Mouse (Mus musculus): Measurements from ENCODE around the gene Vmn2r8. TPM values are rescaled to one million over a fixed set of nuclear protein-coding genes. Genes with fewer than 3 reads are reported as not detected.

The Vmn2r8 gene
- polyA plus RNA-seq (2012; rRNA removed), result not detected in 2 replicates

GRCm38 (mm10) chr5:108808750-108809149 lies at the start of gene Vmn2r8:
Vmn2r8 (minus strand) TSS chr5:108808850.

GRCm38 (mm10) chr5:108852501-108852900 lies 43.9 kb upstream of the Vmn2r8 start, which contains the start of gene Vmn2r9:
Vmn2r9 (minus strand) TSS chr5:108852601.

DNA sequence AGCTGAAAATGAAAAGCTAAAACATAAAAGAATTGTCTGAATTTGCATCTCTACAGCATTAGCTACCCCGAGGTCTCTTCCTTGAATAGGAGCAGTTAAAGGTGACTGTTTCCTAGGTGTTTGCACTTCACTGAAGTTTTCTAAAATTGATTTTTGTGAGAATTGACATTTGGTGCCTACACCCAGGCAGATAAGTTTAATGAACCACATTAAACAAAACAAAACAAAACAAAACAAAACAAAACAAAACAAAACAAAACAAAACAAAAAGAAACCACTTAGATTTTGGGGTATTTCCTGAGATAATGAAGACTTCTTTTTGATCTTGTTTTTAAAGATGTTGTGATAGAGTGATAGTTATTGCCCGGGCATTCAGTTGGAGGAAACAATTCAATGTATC lies 13.4 kb downstream of the Vmn2r8 start, which contains the start of gene Tmed11:
TSS of gene Tmed11 (minus strand) at position 101 of the 400 bp plus-strand sequence.

DNA sequence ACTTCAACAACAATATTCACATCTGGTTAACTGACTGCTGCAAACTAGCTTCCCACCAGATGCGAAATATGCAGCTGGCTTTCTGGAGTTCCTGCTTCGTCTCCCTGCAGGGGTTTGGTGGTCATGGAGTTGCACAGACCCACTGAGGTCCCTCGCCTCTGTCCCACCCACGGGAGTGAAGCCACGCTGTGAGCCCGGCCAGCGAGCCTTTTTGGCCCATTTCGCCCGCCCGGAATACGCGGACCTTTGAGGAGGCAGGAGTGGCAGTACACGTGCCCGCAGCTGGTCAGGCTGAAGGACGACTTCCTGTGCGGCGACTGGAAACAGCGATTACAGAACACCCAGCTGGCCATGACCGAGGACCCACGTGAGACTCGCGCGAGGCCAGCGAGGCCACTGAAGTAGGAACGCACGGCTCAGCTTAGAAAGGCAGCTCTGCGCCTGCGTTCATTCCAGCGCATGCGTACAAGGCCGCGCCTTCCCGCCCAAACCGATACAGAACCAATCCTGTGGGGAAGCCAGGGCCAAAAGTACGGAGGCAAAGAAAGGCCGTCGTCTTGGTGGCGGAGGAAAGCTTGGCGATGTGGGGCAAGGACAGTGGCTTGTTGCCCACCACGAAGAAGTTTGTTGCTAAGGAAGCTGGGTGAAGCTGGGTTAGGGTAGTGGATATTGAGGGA lies 33.9 kb downstream of the Vmn2r8 start, which contains the start of gene Rnf212:
TSS of gene Rnf212 (minus strand) at position 353 of the 677 bp plus-strand sequence.

Other genes starting within 250 kb of the Vmn2r8 start
- gene Gak, start 179.1 kb downstream of the Vmn2r8 start, polyA plus RNA-seq (2012; rRNA removed), result 20.4 and 23.1 TPM in 2 replicates
- 7.3 and 7.5 TPM in 2 replicates for gene Tmem175, start 179.1 kb downstream of the Vmn2r8 start, polyA plus RNA-seq (2012; rRNA removed)
- 3.8 and 5.2 TPM in 2 replicates for gene Idua, start 148.5 kb downstream of the Vmn2r8 start, polyA plus RNA-seq (2012; rRNA removed)
- gene Dgkq, start 139.2 kb downstream of the Vmn2r8 start, polyA plus RNA-seq (2012; rRNA removed), result 7.9 and 8.5 TPM in 2 replicates
- 19.4 and 24.4 TPM in 2 replicates for gene Slc26a1, start 133.3 kb downstream of the Vmn2r8 start, polyA plus RNA-seq (2012; rRNA removed)
- 8.3 and 8.5 TPM in 2 replicates for gene Fgfrl1, start 116.5 kb downstream of the Vmn2r8 start, polyA plus RNA-seq (2012; rRNA removed)
- gene Rnf212, start 33.9 kb downstream of the Vmn2r8 start, polyA plus RNA-seq (2012; rRNA removed), result 1.2 and 2.3 TPM in 2 replicates
- gene Tmed11, start 13.5 kb downstream of the Vmn2r8 start, polyA plus RNA-seq (2012; rRNA removed), result not detected in 2 replicates
- not detected in 2 replicates for gene Vmn2r9, start 43.8 kb upstream of the Vmn2r8 start, polyA plus RNA-seq (2012; rRNA removed)
- not detected in 2 replicates for gene Vmn2r10, start 197.7 kb upstream of the Vmn2r8 start, polyA plus RNA-seq (2012; rRNA removed)

Data from liver, embryonic 18 days (tissue).